Mouse (Mus musculus): ENCODE data around the gene Ccn2.
A peak's percentile ranks its signal among the peaks of the same experiment; 100 is the strongest.

The Ccn2 gene

DNA sequence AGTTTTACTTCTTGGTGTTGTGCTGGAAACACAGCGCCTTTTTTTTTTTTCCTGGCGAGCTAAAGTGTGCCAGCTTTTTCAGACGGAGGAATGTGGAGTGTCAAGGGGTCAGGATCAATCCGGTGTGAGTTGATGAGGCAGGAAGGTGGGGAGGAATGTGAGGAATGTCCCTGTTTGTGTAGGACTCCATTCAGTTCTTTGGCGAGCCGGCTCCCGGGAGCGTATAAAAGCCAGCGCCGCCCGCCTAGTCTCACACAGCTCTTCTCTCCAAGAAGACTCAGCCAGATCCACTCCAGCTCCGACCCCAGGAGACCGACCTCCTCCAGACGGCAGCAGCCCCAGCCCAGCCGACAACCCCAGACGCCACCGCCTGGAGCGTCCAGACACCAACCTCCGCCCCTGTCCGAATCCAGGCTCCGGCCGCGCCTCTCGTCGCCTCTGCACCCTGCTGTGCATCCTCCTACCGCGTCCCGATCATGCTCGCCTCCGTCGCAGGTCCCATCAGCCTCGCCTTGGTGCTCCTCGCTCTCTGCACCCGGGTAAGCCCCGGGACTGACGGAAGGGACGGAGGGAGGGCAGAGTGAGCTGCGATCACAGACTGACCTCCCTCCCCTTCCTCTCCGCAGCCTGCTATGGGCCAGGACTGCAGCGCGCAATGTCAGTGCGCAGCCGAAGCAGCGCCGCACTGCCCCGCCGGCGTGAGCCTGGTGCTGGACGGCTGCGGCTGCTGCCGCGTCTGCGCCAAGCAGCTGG is at the start of gene Ccn2:
Gene Ccn2, plus strand, starts transcription at position 193 of the 753 bp plus-strand sequence.
- no peak for TF ChIP-seq CTCF (conservative IDR thresholded peaks at IDR 0.05; ENCODE audit: low read length)
- TF ChIP-seq NANOG (IDR thresholded peaks at IDR 0.05; ENCODE audit: borderline replicate concordance, low read length): 0 out of 2 replicates have a peak, but pooled peaks have one; percentile 24
- no peak for TF ChIP-seq POU5F1 (IDR thresholded peaks at IDR 0.05; ENCODE audit: borderline replicate concordance, low read length)
- Histone ChIP-seq H3K27me3 (ENCODE audit: insufficient read depth, low read length) (no peaks in the 10 kb centered on the region), H3K9me3 (ENCODE audit: low read length) (peaks cover 6% of the 10 kb centered on the region; the same call in 1 of the 2 replicates), H3K4me1 (replicated peaks; ENCODE audit: low read depth, low read length) (peaks cover 60% of the 10 kb centered on the region), H3K36me3 (ENCODE audit: insufficient read depth, low read length) (peaks cover 25% of the 10 kb centered on the region), H3K4me3 (replicated peaks; ENCODE audit: low read length) (peak within 1 kb of the TSS; percentile 92)

DNA sequence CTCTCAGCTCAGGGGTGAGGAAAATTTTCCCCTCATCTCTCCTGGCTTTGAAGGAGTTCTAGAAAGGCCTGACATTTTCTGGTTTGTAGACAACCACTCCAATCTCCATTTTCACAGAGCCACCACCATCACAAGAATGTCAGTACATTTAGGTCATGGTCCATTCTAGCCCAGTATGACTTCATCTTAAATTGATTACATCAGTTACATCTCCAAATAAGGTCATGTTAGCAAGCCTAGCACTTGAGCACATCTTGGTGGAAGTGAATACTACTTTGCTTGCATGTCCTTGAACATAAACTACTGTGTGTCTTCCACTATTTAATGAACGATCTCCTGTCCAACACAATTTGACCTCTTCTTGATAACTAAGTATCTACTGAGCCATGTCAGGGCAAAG is 42.4 kb upstream of the Ccn2 start:
- Histone ChIP-seq H3K36me3 (ENCODE audit: insufficient read depth, low read length) (peaks cover 7% of the 10 kb centered on the region; the same call in 1 of the 2 replicates), H3K9me3 (ENCODE audit: low read length) (no peaks in the 10 kb centered on the region), H3K4me3 (replicated peaks; ENCODE audit: low read length) (no peak overlapping the region), H3K27me3 (ENCODE audit: insufficient read depth, low read length) (no peaks in the 10 kb centered on the region), H3K4me1 (replicated peaks; ENCODE audit: low read depth, low read length) (peaks cover 28% of the 10 kb centered on the region)
- TF ChIP-seq POU5F1 (IDR thresholded peaks at IDR 0.05; ENCODE audit: borderline replicate concordance, low read length): no peak
- TF ChIP-seq CTCF (conservative IDR thresholded peaks at IDR 0.05; ENCODE audit: low read length): no peak
- no peak for TF ChIP-seq NANOG (IDR thresholded peaks at IDR 0.05; ENCODE audit: borderline replicate concordance, low read length)

DNA sequence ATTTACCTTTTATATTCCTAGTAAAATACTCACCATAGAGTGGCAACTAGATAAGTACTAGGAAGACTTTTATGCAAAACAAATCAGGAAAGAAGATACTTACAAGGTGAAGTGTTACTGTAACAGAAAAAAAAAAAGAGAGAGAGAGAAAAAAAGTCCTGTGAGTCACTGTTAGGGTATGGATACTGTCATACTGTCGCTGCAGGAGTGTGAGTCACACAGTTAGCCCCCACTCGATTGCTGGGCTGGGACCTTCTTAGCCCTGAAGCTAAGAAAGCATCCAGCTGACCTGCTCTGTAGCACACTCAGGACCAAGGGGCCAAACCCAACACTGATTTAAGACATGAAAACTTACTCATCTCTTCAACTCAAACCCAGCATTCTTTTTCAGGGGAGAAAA is 41.2 kb upstream of the Ccn2 start:
- Histone ChIP-seq H3K36me3 (ENCODE audit: insufficient read depth, low read length) (peaks cover 7% of the 10 kb centered on the region; the same call in 1 of the 2 replicates), H3K4me3 (replicated peaks; ENCODE audit: low read length) (no peak overlapping the region)

DNA sequence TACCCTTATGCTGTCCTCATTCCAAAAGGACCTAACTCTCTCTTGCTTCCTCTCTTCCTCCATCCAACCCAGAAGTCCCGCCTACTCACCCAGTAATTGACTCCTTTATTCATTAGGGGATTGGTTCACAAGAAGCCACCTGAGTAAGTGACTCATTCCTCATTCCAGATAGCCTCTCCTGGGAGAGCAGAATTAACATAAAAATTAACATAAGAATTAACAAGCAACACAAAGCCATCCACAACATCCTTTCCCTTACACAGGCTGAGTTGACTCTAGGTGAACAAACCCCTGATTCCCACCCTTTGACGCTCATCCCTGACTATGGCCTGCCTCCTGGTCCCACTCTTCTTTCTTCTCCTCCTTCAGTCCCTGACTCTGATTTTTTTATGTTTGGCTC is 36.9 kb upstream of the Ccn2 start:
- no peaks in the 10 kb centered on the region; the same call in 1 of the 2 replicates for H3K36me3 ChIP-seq (ENCODE audit: insufficient read depth, low read length)
- TF ChIP-seq CTCF (conservative IDR thresholded peaks at IDR 0.05; ENCODE audit: low read length) (no peak), NANOG (IDR thresholded peaks at IDR 0.05; ENCODE audit: borderline replicate concordance, low read length) (peak; percentile 44; the same call in 1 of the 2 replicates)
- peak overlapping the region; percentile 37; the same call in 1 of the 2 replicates for H3K4me3 ChIP-seq (replicated peaks; ENCODE audit: low read length)
- H3K4me1 ChIP-seq (replicated peaks; ENCODE audit: low read depth, low read length): peaks cover 24% of the 10 kb centered on the region
- no peaks in the 10 kb centered on the region for H3K27me3 ChIP-seq (ENCODE audit: insufficient read depth, low read length)
- no peaks in the 10 kb centered on the region for H3K9me3 ChIP-seq (ENCODE audit: low read length)

More for the DNA sequence above, 41.2 kb upstream of the Ccn2 start:
- peaks cover 35% of the 10 kb centered on the region for H3K4me1 ChIP-seq (replicated peaks; ENCODE audit: low read depth, low read length)
- no peaks in the 10 kb centered on the region for H3K27me3 ChIP-seq (ENCODE audit: insufficient read depth, low read length)
- TF ChIP-seq NANOG (IDR thresholded peaks at IDR 0.05; ENCODE audit: borderline replicate concordance, low read length): no peak
- TF ChIP-seq CTCF (conservative IDR thresholded peaks at IDR 0.05; ENCODE audit: low read length): no peak
- TF ChIP-seq POU5F1 (IDR thresholded peaks at IDR 0.05; ENCODE audit: borderline replicate concordance, low read length): no peak
- no peaks in the 10 kb centered on the region for H3K9me3 ChIP-seq (ENCODE audit: low read length)

DNA sequence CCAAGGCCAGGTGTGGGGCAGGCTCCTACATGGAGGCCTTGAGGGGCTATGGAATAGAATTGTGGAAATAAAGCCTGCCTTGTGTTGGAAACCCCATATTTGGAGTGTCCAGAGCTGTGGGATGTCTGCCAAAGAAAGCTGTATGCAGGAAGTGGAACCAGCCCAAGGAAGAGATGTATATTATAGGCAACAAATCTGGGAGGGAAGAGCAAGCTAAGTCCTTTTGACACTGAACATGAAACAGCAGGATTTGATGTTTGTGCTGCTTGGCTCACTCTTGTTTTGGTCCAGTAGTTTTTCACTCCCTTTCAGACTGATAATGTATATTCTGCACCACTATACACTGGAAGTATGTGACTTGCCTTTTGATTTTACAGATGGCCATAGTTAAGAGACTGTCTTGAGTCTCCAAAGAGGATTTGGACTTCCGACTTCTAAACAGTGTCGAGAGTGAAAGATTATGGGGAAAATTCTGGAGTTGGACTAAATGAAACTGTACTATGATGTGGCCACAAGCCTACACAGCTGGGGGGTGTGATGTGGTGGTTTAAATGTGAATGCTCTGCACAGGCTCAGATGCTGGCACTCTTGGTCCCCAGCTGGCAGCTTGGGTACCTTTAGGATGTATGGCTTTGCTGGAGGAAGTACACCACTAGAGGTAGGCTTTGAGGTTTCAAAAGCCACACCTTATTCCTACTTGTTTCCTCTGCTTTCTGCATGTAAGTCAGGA is 25.4 kb upstream of the Ccn2 start:
- H3K36me3 ChIP-seq (ENCODE audit: insufficient read depth, low read length): no peaks in the 10 kb centered on the region
- H3K4me3 ChIP-seq (replicated peaks; ENCODE audit: low read length): no peak overlapping the region
- peaks cover 17% of the 10 kb centered on the region for H3K4me1 ChIP-seq (replicated peaks; ENCODE audit: low read depth, low read length)
- H3K9me3 ChIP-seq (ENCODE audit: low read length): no peaks in the 10 kb centered on the region
- no peaks in the 10 kb centered on the region for H3K27me3 ChIP-seq (ENCODE audit: insufficient read depth, low read length)
- no peak for TF ChIP-seq CTCF (conservative IDR thresholded peaks at IDR 0.05; ENCODE audit: low read length)
- no peak for TF ChIP-seq NANOG (IDR thresholded peaks at IDR 0.05; ENCODE audit: borderline replicate concordance, low read length)

DNA sequence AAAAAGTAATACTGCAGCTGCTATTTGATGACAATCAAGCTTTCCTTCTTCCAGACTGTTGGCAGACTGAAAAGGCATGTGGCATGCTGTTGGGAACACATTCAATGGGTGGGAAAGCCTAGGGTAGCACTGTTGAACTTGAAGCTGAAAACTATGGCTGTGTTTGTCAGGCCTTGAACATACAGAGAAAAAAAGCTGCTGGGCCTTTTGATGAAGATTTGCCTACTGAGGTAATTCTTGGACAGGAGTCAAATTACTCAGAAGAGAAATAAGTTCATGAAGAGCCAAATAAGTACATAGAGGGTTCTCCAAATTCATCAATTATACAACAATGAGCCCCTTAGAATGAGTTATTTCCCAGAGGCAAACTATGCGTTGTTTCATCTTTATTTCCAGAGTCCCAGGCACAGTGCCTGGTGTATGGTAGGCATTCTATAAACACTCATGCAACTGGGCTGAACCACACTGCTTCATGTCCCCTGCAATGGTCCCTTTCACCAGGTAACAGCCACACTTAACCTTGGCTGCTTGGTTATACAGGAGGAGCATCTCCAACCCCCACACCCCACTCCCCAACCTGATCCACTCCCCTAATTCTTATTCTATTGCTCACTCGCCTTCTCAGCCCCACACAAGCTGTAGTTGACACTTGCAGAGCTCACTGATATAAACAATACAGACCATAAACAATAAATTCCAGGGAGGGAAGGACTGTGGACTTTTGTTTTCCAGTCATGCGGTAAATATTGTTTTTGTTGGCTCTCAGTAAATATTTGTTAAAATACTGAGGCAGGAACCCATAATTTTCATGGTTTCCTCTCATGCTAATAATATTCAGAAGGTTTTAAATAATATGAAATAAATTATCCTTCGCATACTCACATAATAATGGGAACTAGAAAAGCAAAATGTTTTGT is 22.9 kb upstream of the Ccn2 start:
- no peaks in the 10 kb centered on the region for H3K9me3 ChIP-seq (ENCODE audit: low read length)
- TF ChIP-seq CTCF (conservative IDR thresholded peaks at IDR 0.05; ENCODE audit: low read length) (no peak), POU5F1 (IDR thresholded peaks at IDR 0.05; ENCODE audit: borderline replicate concordance, low read length) (no peak), NANOG (IDR thresholded peaks at IDR 0.05; ENCODE audit: borderline replicate concordance, low read length) (no peak)
- H3K27me3 ChIP-seq (ENCODE audit: insufficient read depth, low read length): no peaks in the 10 kb centered on the region
- H3K4me3 ChIP-seq (replicated peaks; ENCODE audit: low read length): no peak overlapping the region
- H3K36me3 ChIP-seq (ENCODE audit: insufficient read depth, low read length): no peaks in the 10 kb centered on the region
- H3K4me1 ChIP-seq (replicated peaks; ENCODE audit: low read depth, low read length): peaks cover 17% of the 10 kb centered on the region

DNA sequence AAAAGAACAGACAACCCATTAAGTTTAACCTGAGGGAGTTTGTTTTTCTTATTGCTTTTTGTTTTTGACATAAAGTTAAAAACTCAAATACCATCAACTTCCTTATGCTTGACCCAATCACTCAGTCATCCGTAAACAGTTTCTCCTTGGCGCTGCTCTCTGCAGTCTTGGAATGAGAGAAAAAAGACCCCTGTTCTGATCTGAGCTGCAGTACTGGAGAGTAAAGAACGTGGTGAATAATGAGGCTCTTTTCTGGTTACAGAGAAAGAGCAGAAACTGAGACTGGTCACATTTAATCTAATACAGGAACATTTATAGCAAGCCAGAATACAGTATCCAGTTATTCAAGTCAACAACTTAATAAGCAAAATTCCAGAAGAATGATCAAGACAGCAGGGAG is 21.8 kb upstream of the Ccn2 start:
- Histone ChIP-seq H3K4me1 (replicated peaks; ENCODE audit: low read depth, low read length) (peaks cover 17% of the 10 kb centered on the region), H3K9me3 (ENCODE audit: low read length) (no peaks in the 10 kb centered on the region), H3K36me3 (ENCODE audit: insufficient read depth, low read length) (no peaks in the 10 kb centered on the region), H3K4me3 (replicated peaks; ENCODE audit: low read length) (no peak overlapping the region), H3K27me3 (ENCODE audit: insufficient read depth, low read length) (no peaks in the 10 kb centered on the region)
- no peak for TF ChIP-seq POU5F1 (IDR thresholded peaks at IDR 0.05; ENCODE audit: borderline replicate concordance, low read length)
- TF ChIP-seq CTCF (conservative IDR thresholded peaks at IDR 0.05; ENCODE audit: low read length): no peak
- TF ChIP-seq NANOG (IDR thresholded peaks at IDR 0.05; ENCODE audit: borderline replicate concordance, low read length): no peak

DNA sequence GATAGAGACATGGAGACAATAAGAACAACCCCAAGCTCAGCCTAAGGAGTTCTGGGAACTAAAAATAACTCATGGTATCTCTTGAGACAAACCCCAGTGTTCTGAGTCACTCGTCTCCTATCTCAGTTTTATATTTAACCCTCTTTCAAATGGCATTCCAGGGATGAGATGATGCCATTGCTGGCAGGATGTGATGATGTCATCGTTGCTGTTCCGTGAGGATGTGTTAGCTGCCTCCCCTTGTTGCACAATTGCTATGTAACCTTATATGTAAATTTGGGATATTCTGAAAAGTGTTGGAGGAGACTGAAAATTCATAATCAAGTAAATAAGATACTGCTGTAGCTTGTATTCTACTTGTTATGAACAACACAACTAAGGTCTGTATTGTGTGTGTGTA is 14.2 kb upstream of the Ccn2 start:
- no peaks in the 10 kb centered on the region for H3K27me3 ChIP-seq (ENCODE audit: insufficient read depth, low read length)
- H3K9me3 ChIP-seq (ENCODE audit: low read length): no peaks in the 10 kb centered on the region
- peaks cover 8% of the 10 kb centered on the region for H3K4me1 ChIP-seq (replicated peaks; ENCODE audit: low read depth, low read length)
- H3K36me3 ChIP-seq (ENCODE audit: insufficient read depth, low read length): no peaks in the 10 kb centered on the region
- H3K4me3 ChIP-seq (replicated peaks; ENCODE audit: low read length): no peak overlapping the region
- TF ChIP-seq POU5F1 (IDR thresholded peaks at IDR 0.05; ENCODE audit: borderline replicate concordance, low read length): no peak
- TF ChIP-seq NANOG (IDR thresholded peaks at IDR 0.05; ENCODE audit: borderline replicate concordance, low read length): no peak
- no peak for TF ChIP-seq CTCF (conservative IDR thresholded peaks at IDR 0.05; ENCODE audit: low read length)
